In the genomic region with DNA sequence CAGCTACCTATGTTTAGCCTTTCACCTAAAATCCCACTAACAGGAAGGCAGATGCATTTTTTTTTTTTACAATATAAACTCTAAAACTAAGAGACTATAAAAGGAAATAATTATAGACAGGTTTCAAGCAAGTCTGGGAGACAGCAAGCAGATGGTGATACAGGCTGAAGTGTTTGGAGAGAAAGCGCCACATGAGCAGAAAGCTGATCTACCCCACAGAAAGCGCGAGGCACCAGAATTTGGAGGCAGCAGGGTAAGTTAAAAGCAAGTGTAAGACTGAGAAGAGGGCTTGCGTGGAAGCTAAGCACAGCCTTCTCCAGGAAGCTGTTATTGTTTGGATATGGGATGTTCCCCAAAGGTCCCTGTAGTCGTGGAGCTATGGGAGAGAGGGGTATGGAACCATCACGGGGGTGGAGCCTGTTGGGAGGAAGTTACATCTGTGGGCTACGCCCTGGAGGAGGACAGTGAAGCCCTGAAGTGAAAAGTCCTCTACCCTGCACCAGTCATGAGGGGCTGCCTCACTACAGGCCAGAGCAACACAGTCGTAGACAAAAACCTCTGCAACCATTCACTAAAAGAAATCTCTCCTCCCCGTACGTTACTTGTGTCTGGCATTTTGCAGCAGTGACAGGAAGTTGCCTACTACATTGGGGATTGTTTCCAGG, we compare ENCODE assay signal across 25 mouse cellular contexts. TPM values are rescaled to one million over a fixed set of nuclear protein-coding genes. Genes with fewer than 3 reads are reported as not detected.
A peak's percentile ranks its signal among the peaks of the same experiment; 100 is the strongest.
DNase-seq lines count a peak whose midpoint lies in the region; ATAC-seq and TF ChIP-seq lines count a peak whose summit lies in the region.
"Had no signal": no experiment of that assay in that cellular context is flagged by ENCODE, and none has a peak within 500 bp of the region (broad histone marks: within the 10 kb centered on the region; RNA-seq: fewer than 3 reads in every experiment).

No protein-coding gene starts in this region.

- no peak for DNase-seq in frontal cortex, postnatal 25 days (ENCODE audit: low spot score in 2 of 2)
- peak; percentile 44 for DNase-seq in lung, postnatal 0 days (ENCODE audit: low spot score)
- DNase-seq in lung, postnatal 25 days (ENCODE audit: low spot score), result no peak
- peak; percentile 75 for DNase-seq in brain, adult 2 months (ENCODE audit: low read depth, low spot score)
- no peak for DNase-seq in heart, postnatal 36 days
- DNase-seq in ovary, postnatal 10 days (ENCODE audit: low spot score), result no peak
- DNase-seq: adrenal gland, postnatal 36 days; cerebellum, adult 8-10 months; gastrocnemius, postnatal 36 days; heart, postnatal 10 days; kidney, adult 9 months; kidney, postnatal 4 days; right cerebral cortex, postnatal 14 days; thymus, postnatal 36 days had no signal

- no peaks in the 10 kb centered on the region for H3K27me3 ChIP-seq in lung, postnatal 0 days (replicated peaks; ENCODE audit: insufficient read depth, low read length)
- H3K27me3 ChIP-seq: forebrain, embryonic 13.5 days; hindbrain, embryonic 12.5 days; limb, embryonic 15.5 days; liver, embryonic 15.5 days; midbrain, embryonic 13.5 days had no signal

- ATAC-seq in frontal cortex, adult (ENCODE audit: low TSS enrichment), result 0 out of 2 replicates have a peak, but pooled peaks have one; percentile 15
- peak; percentile 76 for ATAC-seq in lung, postnatal 0 days
- 0 out of 2 replicates have a peak, but pooled peaks have one; percentile 56 for ATAC-seq in monocyte, adult 5-6 weeks (replicated peaks; ENCODE audit: insufficient number of reproducible peaks, low FRiP score, low TSS enrichment, poor library complexity, severe bottlenecking)
- ATAC-seq: forebrain, embryonic 13.5 days; midbrain, embryonic 13.5 days had no signal

- TF ChIP-seq EP300 in lung, postnatal 0 days (IDR thresholded peaks at IDR 0.05), result no peak

- no peak overlapping the region for H3K27ac ChIP-seq in lung, postnatal 0 days (ENCODE audit: low read length)
- H3K27ac ChIP-seq: embryonic facial prominence, embryonic 10.5 days; forebrain, embryonic 13.5 days; hindbrain, embryonic 12.5 days; limb, embryonic 15.5 days; liver, embryonic 15.5 days; macrophage; midbrain, embryonic 13.5 days had no signal

- no peak overlapping the region for H3K4me2 ChIP-seq in lung, postnatal 0 days (replicated peaks; ENCODE audit: low read depth, low read length)
- H3K4me2 ChIP-seq: forebrain, embryonic 13.5 days; heart, embryonic 11.5 days; hindbrain, embryonic 12.5 days; limb, embryonic 15.5 days; liver, embryonic 15.5 days; midbrain, embryonic 13.5 days had no signal

- no peaks in the 10 kb centered on the region for H3K4me1 ChIP-seq in lung, postnatal 0 days (ENCODE audit: insufficient read depth, low read depth, low read length)
- H3K4me1 ChIP-seq: hindbrain, embryonic 12.5 days; liver, embryonic 15.5 days had no signal

- TF ChIP-seq CTCF in lung, postnatal 0 days (IDR thresholded peaks at IDR 0.05), result no peak

- WGBS in lung, postnatal 0 days, result 52% methylated on average over 10 of the region's 10 CpGs

- no peak overlapping the region for H3K9ac ChIP-seq in lung, postnatal 0 days (replicated peaks; ENCODE audit: low read depth)
- H3K9ac ChIP-seq: forebrain, embryonic 13.5 days; hindbrain, embryonic 12.5 days; limb, embryonic 15.5 days; liver, embryonic 15.5 days; midbrain, embryonic 13.5 days had no signal

- H3K36me3 ChIP-seq in lung, postnatal 0 days (ENCODE audit: insufficient read depth, low read length), result no peaks in the 10 kb centered on the region
- H3K36me3 ChIP-seq: embryonic facial prominence, embryonic 10.5 days; hindbrain, embryonic 12.5 days; limb, embryonic 15.5 days; liver, embryonic 15.5 days; midbrain, embryonic 13.5 days had no signal

- no peak overlapping the region for H3K4me3 ChIP-seq in lung, postnatal 0 days (ENCODE audit: low read depth, low read length)
- H3K4me3 ChIP-seq: embryonic facial prominence, embryonic 10.5 days; forebrain, embryonic 13.5 days; hindbrain, embryonic 12.5 days; limb, embryonic 15.5 days; liver, embryonic 15.5 days; midbrain, embryonic 13.5 days; myocyte had no signal

- intact Hi-C loops in heart, postnatal 36 days (cut with DNase I), result no loop called here

- no peaks in the 10 kb centered on the region for H3K9me3 ChIP-seq in lung, postnatal 0 days (ENCODE audit: low read length)
- H3K9me3 ChIP-seq: embryonic facial prominence, embryonic 10.5 days; forebrain, embryonic 13.5 days; hindbrain, embryonic 12.5 days; limb, embryonic 15.5 days; liver, embryonic 15.5 days; midbrain, embryonic 13.5 days had no signal

RNA-seq across cellular contexts. Expression of a gene that starts 34.2 kb away (rescaled TPM):
- 0.07 and 0.08 TPM in 2 replicates for polyA plus RNA-seq in lung, postnatal 0 days (2015; fragmentation: Nextera tagmentation; extraction: Ambion mirVana)
- total RNA-seq in monocyte, adult 5-6 weeks (2017), result not detected in 3 replicates
- total RNA-seq in heart, postnatal 36 days (2021), result 1 to 10 TPM; 1.3 to 1.8 TPM

RNA-seq across cellular contexts. Expression of a gene that starts 51.2 kb away (rescaled TPM):
- 21.0 and 23.1 TPM in 2 replicates for polyA plus RNA-seq in lung, postnatal 0 days (2015; fragmentation: Nextera tagmentation; extraction: Ambion mirVana)
- total RNA-seq in monocyte, adult 5-6 weeks (2017), result 58.1 to 70.1 TPM (median 61.4 TPM) in 3 replicates
- total RNA-seq in heart, postnatal 36 days (2021), result 10 to 100 TPM; 61.6 to 73.8 TPM

Comparison
In these comparisons a context has a peak if more than half of its experiments do, and no peak if none do; other contexts are left out.
1. DNase-seq: peak in lung, postnatal 0 days (single experiment) and brain, adult 2 months (single experiment); none in frontal cortex, postnatal 25 days (0 of 2), lung, postnatal 25 days (single experiment), heart, postnatal 36 days (0 of 2) and ovary, postnatal 10 days (single experiment).
2. ATAC-seq: peak in every context shown above with its lines; median percentile 76 in lung, postnatal 0 days; 56 in monocyte, adult 5-6 weeks; 15 in frontal cortex, adult.